Mouse (Mus musculus): ENCODE results near the gene Ptprt. TPM values are rescaled to one million over a fixed set of nuclear protein-coding genes. Genes with fewer than 3 reads are reported as not detected.

Gene Ptprt
- total and polyA plus RNA-seq, 3 experiments: not detected

DNA sequence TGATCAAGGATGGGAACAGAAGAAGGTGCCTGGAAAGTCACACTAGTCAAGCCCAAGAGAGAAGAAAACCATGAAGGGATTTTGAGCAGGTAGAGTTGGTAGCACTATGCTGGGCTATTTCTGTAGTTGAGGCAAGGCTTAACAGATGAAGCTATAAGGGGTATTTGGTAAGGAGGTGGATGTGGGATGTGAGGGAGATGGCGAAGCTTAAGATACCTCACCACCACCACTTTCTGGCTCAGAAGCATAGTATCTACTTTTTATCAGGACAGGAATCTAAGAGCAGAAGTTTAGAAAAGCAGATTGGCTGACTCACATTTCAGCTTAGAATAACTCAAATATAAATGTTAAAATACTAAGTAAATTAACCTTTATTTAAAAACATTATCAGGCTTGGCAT is 802.1 kb downstream of the Ptprt start:
- DNase-seq (ENCODE audit: low read depth, low spot score): no peak
- no peak overlapping the region for H3K9ac ChIP-seq (ENCODE audit: control insufficient read depth, low read depth, low read length, poor library complexity, severe bottlenecking)
- TF ChIP-seq POLR2AphosphoS5 (IDR thresholded peaks at IDR 0.05; ENCODE audit: borderline replicate concordance, low read depth, low read length) (no peak), RAD21 (IDR thresholded peaks at IDR 0.05; ENCODE audit: low read depth, low read length) (no peak), EP300 (IDR thresholded peaks at IDR 0.05; ENCODE audit: low read depth in 1 of 2, low read length in 2 of 2) (no peak), ETS1 (IDR thresholded peaks at IDR 0.05; ENCODE audit: low read depth, low read length) (no peak), UBTF (IDR thresholded peaks at IDR 0.05; ENCODE audit: borderline replicate concordance, insufficient read depth, low read depth, low read length) (no peak), NELFE (IDR thresholded peaks at IDR 0.05; ENCODE audit: low read depth, low read length) (no peak), MAX (IDR thresholded peaks at IDR 0.05; ENCODE audit: low read length) (no peak), ZC3H11A (IDR thresholded peaks at IDR 0.05; ENCODE audit: low read depth, low read length) (no peak), ELF1 (IDR thresholded peaks at IDR 0.05; ENCODE audit: low read depth, low read length) (no peak), JUND (IDR thresholded peaks at IDR 0.05; ENCODE audit: low read depth, low read length) (no peak), BHLHE40 (IDR thresholded peaks at IDR 0.05; ENCODE audit: borderline replicate concordance, low read depth, low read length) (no peak), MAZ (IDR thresholded peaks at IDR 0.05; ENCODE audit: low read depth, low read length) (no peak), GATA1 (IDR thresholded peaks at IDR 0.05; ENCODE audit: low read depth, low read length) (no peak), POLR2A (IDR thresholded peaks at IDR 0.05; ENCODE audit: control insufficient read depth in 1 of 2, insufficient read depth in 1 of 2, low read depth in 1 of 2, low read length in 2 of 2, poor library complexity in 1 of 2) (no peak), CHD2 (IDR thresholded peaks at IDR 0.05; ENCODE audit: low read length) (no peak), MEF2A (IDR thresholded peaks at IDR 0.05; ENCODE audit: extremely low read depth, insufficient replicate concordance, low read depth, low read length, poor library complexity, severe bottlenecking) (no peak), NRF1 (IDR thresholded peaks at IDR 0.05; ENCODE audit: insufficient read depth, low read depth, low read length, poor library complexity, severe bottlenecking) (no peak)
- no peaks in the 10 kb centered on the region for H3K79me2 ChIP-seq (ENCODE audit: control insufficient read depth, insufficient read depth, low read length, poor library complexity)
- H3K36me3 ChIP-seq (ENCODE audit: control insufficient read depth in 1 of 2, insufficient read depth in 2 of 2, low read length in 2 of 2): no peaks in the 10 kb centered on the region
- no peaks in the 10 kb centered on the region for H3K9me3 ChIP-seq (replicated peaks; ENCODE audit: insufficient read depth, low read length)
- H3K27me3 ChIP-seq (ENCODE audit: control insufficient read depth in 1 of 2, insufficient read depth in 2 of 2, low read length in 2 of 2): no peaks in the 10 kb centered on the region
- no peak overlapping the region for H3K27ac ChIP-seq (ENCODE audit: control insufficient read depth, low read depth, low read length)
- no peaks in the 10 kb centered on the region for H3K4me1 ChIP-seq (ENCODE audit: control insufficient read depth in 1 of 2, insufficient read depth in 2 of 2, low read length in 2 of 2)
- H3K4me3 ChIP-seq (ENCODE audit: control insufficient read depth in 1 of 2, insufficient read depth in 1 of 2, low read depth in 2 of 2, low read length in 2 of 2): no peak overlapping the region

DNA sequence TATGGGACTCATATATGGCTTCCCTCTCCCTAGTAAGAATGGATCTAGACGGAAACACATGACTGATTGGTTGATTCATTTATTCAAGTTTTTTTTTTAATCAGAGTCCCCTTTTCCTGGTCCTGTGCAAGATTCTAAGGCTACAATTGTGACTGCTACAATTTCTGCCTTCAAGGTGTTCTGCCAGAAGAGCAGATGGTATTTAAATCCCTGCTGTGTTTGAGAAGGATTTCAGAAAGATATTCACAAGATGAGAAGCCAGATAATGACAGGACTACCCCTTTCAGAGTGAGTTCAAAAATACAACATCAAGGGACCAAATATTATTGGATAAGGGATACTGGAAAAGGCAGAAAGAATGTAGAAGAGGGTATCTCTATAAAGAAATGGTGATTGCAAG is 802.6 kb downstream of the Ptprt start:
- H3K9me3 ChIP-seq (replicated peaks; ENCODE audit: insufficient read depth, low read length): no peaks in the 10 kb centered on the region
- no peak for DNase-seq (ENCODE audit: low read depth, low spot score)
- no peaks in the 10 kb centered on the region for H3K36me3 ChIP-seq (ENCODE audit: control insufficient read depth in 1 of 2, insufficient read depth in 2 of 2, low read length in 2 of 2)
- H3K9ac ChIP-seq (ENCODE audit: control insufficient read depth, low read depth, low read length, poor library complexity, severe bottlenecking): no peak overlapping the region
- H3K4me3 ChIP-seq (ENCODE audit: control insufficient read depth in 1 of 2, insufficient read depth in 1 of 2, low read depth in 2 of 2, low read length in 2 of 2): no peak overlapping the region
- no peaks in the 10 kb centered on the region for H3K79me2 ChIP-seq (ENCODE audit: control insufficient read depth, insufficient read depth, low read length, poor library complexity)
- H3K4me1 ChIP-seq (ENCODE audit: control insufficient read depth in 1 of 2, insufficient read depth in 2 of 2, low read length in 2 of 2): no peaks in the 10 kb centered on the region
- H3K27me3 ChIP-seq (ENCODE audit: control insufficient read depth in 1 of 2, insufficient read depth in 2 of 2, low read length in 2 of 2): no peaks in the 10 kb centered on the region
- no peak overlapping the region for H3K27ac ChIP-seq (ENCODE audit: control insufficient read depth, low read depth, low read length)
- TF ChIP-seq MAX (IDR thresholded peaks at IDR 0.05; ENCODE audit: low read length) (no peak), SIN3A (IDR thresholded peaks at IDR 0.05; ENCODE audit: low read length) (no peak), KAT2A (conservative IDR thresholded peaks at IDR 0.05; ENCODE audit: low read depth, low read length) (no peak), POLR2AphosphoS5 (IDR thresholded peaks at IDR 0.05; ENCODE audit: borderline replicate concordance, low read depth, low read length) (no peak), MYC (IDR thresholded peaks at IDR 0.05; ENCODE audit: low read depth, low read length) (no peak), JUND (IDR thresholded peaks at IDR 0.05; ENCODE audit: low read depth, low read length) (no peak), ZKSCAN1 (IDR thresholded peaks at IDR 0.05; ENCODE audit: low read depth, low read length) (no peak)
